Mouse (Mus musculus) C2C12 (cell line): ENCODE data around the gene Spata20.

Experiments used
- CTCF ChIP-seq: IDR thresholded peaks from one replicate; pipeline ENCODE4 v1.5.1; 2011; ENCODE audit not compliant: control insufficient read depth, insufficient read depth, insufficient read length
- FOSL1 ChIP-seq: IDR thresholded peaks from one replicate; pipeline ENCODE4 v1.8.0; 2011; ENCODE audit warnings: mild to moderate bottlenecking, low read length; ENCODE audit not compliant: poor library complexity, insufficient read depth, severe bottlenecking
- MAX ChIP-seq: IDR thresholded peaks from one replicate; pipeline ENCODE4 v1.6.1; 2011; ENCODE audit warnings: mild to moderate bottlenecking, control low read depth
- MYOD1 ChIP-seq: IDR thresholded peaks from one replicate; pipeline ENCODE4 v1.6.1; 2011; ENCODE audit warnings: low read depth; ENCODE audit not compliant: control insufficient read depth, insufficient read length
- MYOG ChIP-seq: IDR thresholded peaks from one replicate; pipeline ENCODE4 v1.6.1; 2011; ENCODE audit not compliant: control insufficient read depth, insufficient read length; ENCODE audit errors: extremely low read depth
- USF1 ChIP-seq: IDR thresholded peaks from one replicate; pipeline ENCODE4 v1.6.1; 2011; ENCODE audit warnings: low read depth, mild to moderate bottlenecking, control low read depth, moderate library complexity

GRCm38 (mm10) chr11:94484636-94485035, 1.3 kb downstream of the Spata20 start:
- TF ChIP-seq FOSL1 (no peak), CTCF (no peak), MYOD1 (no peak), USF1 (no peak), MAX (no peak), MYOG (no peak)
